Mouse (Mus musculus) frontal cortex, postnatal 10 days (tissue): ENCODE measurements around the gene Sft2d1.
"Not testable (repeated sequence)": the region's sequence is repeated elsewhere in the genome, so short reads cannot be mapped to it uniquely, and the experiment has no call there.

ENCODE experiments used
- DNase-seq, 2 experiments: peaks; one replicate each; pipeline ENCODE4 v3.0.0; 2022; ENCODE audit warnings: low spot score in 2 of 2, mixed read lengths in 1 of 2

Gene Sft2d1

GRCm38 (mm10) chr17:8302772-8303438 lies 8.0 kb upstream of the Sft2d1 start:
- no peak for DNase-seq

- no peak for DNase-seq
Measured at GRCm38 (mm10) chr17:8303671-8304070, 7.2 kb upstream of the Sft2d1 start.

- DNase-seq = no peak
Measured at GRCm38 (mm10) chr17:8305801-8306200, 5.1 kb upstream of the Sft2d1 start.

DNA sequence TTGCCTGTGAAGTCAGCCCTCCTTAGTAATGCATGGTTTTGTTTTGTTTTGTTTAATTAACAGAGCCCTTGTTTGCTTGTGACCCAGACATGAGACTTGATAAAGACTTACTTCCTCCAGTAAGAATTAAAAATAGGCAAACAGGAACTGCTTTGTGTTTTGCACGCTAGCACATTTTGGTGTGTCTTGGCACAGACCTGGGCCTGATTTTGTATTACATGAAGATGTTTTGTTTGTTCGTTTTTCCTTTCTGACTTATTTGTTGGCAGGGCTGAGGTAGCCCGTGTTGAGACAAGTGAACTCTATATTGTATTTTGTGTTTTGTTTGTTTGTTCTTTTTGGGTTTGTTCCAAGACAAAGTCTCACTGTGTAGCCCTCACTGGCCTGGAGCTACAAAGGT lies 849 bp downstream of the Sft2d1 start:
- DNase-seq = no peak

DNA sequence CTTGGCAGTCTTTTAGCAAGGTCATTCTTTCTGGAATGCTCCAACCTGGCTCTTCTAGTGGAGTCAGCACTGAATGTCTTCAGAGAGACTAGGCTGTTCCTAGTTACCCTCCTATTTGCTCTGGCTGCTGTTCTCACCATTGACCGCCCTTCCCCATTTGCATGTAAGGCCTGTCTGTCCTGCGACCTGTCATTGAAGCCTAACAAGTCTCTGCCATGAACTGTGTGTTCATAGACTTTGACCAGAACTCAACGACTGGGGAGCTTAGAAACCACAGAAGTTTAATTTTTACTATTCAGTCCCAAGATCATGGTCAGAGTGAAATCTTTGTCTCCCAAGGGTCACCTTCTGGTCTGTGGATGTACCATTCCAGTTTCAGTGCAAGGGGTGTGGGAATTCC lies 3.1 kb downstream of the Sft2d1 start:
- DNase-seq = no peak

DNA sequence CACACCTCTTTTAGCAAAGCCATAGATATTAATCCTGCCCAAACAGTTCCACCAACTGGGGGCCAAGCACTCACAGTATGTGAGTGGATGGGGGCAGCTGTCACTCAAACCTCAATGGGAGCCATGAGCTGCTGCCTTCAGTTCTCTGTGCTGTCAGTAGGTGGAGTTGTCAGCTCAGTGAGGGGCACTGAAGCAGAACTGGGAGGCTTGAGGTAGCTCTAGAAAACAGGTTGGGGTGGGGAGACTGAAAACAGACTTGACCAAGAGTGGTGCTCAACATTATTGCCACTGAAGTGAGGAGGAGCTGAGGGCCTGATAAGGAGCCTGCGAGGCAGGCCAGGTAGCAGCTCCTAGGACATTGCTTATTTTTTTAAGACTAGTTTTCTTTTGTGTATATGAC lies 5.3 kb downstream of the Sft2d1 start:
- DNase-seq = no peak

DNA sequence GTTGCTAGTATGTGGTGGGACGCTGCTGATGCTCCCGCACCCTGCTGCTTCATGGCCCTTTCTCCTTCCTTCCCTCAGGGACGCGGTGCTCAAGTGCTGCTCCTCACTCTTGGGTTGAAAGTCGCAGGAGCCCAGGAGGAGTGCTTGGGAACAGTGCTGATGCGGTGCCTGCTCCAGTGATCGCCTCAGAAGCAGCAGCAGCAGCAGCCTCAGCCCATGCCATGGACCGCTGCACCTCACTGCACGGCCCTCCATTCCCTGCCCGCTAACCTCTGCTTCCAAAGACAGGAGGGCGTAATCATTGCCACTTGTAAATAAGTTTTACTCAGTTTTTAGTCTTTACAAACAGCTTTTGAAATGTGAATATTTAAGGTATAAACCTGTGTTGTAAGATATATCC lies 16.0 kb downstream of the Sft2d1 start:
- DNase-seq = not testable (repeated sequence)

DNA sequence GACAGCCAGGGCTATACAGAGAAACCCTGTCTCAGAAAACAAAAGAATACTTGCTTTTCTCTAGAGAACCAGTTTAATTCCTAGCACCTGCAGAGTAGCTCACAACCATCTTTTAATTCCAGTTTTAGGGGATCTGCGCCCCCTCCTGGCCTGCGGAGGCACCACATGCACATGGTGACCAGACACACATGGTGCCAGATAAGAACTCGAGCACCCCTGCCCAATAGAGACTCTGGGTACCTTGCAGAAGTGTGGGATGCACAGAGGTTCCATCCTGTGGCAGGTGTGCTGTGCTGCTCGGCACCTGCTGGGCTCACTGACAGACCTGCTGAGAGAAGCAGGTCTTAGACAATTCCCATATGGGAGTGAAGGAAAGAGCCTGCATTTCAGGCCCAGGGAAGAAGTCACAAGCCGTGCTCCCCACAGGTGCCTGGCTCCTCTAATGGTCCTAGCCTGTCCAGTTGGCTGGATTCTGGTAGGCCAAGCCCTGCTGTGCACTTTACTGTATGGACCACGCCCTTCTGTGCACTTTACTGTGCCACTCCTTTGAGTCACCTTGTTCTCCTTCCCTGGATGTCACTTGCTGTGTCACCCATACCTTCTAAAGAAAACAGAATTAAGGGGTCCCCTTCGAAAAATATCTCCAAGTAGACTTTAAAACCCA lies 17.7 kb downstream of the Sft2d1 start:
- DNase-seq = no peak

DNA sequence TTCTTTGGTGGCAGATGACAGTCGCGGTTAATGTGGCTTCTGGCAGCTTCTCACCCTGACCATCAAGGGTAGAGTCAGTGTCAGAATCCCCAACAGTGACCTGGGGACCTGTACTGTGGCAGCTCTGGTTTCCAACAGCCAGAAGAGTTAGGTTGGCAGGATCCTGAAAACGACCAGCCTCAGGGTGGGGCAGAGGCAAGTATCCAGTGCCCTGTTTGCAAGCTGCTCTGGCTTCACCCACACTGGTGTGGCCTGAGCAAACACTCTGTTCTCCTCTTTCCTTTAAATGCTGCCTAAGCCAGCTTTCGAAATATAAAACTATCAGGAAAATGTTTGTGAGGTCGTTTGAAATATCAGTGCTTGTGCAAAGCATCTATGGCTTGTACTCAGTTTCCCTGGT lies 19.7 kb downstream of the Sft2d1 start:
- no peak for DNase-seq

GRCm38 (mm10) chr17:8337159-8337558 lies 26.3 kb downstream of the Sft2d1 start, which contains the start of gene Prr18:
Prr18 (plus strand) TSS chr17:8337459.
- DNase-seq = not testable (repeated sequence)

GRCm38 (mm10) chr17:8339666-8340374 lies 28.9 kb downstream of the Sft2d1 start:
- DNase-seq = no peak

- peak; percentile 48 to 61 for DNase-seq
Measured at GRCm38 (mm10) chr17:8340407-8341359, 29.8 kb downstream of the Sft2d1 start.

DNA sequence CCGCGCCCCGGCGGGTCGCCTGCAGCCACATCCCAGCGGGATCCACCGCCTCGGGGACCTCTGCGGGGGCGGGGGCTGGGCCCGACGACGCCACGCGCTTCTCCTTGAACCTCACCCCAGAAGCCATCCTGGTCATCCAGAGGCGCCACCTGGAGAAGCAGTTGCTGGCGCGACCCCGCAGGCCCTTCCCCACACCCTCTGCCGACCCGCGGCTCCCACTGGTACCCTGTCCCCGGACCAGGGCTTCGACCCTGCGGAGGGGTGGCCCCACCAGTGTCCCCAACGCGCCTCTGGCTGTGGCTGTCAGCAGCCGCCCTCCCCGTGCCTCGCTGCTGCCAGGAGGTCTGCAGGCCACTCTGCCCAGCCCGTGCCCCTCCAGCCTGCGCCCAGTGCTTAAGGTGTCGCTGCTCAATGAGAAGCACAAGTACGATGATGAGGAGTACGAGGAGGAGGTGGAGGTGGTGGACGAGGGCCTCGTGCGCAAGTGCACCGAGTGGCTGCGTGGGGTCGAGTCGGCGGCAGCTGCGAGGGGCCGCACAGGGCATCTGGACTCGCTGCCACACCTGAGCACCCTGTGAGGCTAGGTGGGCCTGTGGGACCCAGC lies 30.6 kb downstream of the Sft2d1 start:
- DNase-seq = peak in 1 of 2 experiments; percentile 51

DNA sequence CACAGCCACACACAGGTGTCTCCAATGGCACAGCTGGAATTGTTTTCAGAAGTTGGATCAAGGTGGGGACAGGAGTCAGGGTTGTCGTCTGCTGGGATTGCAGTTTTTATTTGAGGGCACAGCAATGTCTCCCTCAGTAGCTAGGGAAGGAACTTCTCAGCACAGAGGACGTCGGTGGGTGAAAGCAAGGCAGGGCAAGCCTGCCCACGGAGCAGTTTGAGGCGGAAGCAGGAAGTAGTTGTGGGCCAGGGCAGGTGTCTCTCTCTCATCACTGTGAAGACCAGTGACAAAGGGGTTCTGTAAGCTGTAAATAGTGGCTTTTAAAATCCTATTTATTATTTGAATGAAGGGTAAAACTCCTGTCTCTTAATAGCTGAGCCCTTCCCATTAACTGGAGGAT lies 31.8 kb downstream of the Sft2d1 start:
- DNase-seq = no peak

DNA sequence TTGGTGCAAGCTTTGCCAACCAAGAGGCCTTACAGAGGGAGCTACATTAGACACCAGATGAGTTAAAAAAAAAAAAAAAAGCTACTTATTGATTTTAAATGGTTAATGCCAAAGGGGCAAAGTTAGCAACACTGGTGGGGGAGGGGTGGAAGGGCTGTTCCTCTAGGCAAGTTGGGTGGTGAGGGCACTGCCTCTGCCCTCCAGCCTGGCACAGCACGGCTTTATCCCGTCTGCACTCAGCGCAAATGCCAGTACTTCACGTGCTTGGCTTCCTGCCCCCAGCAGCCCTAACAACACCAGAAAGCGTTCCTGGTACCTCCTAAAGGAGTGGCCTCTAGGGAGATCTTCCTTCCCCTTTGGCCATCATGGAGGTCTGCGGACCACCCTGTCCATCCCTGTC lies 32.5 kb downstream of the Sft2d1 start:
- no peak for DNase-seq

GRCm38 (mm10) chr17:8347765-8348285 lies 36.9 kb downstream of the Sft2d1 start:
- DNase-seq = no peak

- DNase-seq = no peak
Measured at GRCm38 (mm10) chr17:8348941-8349340, 38.0 kb downstream of the Sft2d1 start.

DNA sequence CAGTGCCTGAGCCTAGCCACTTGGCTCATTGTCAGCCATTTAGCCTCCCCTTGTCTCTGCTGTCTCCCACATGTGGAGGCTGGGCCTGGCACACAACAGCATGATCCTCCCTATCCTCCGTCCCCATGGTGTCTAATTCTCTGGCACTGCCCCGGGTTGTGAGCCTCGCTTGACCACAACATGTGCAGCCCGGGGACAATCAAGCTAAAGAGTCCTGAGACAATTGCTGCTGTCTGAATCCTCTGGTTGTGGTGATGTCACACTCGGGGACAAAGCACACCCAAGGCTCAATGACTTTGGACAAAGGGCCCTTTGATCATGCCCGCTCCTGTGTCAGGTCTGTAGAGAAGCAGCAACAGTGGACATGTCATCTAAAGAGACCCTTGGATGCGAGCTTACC lies 40.2 kb downstream of the Sft2d1 start:
- DNase-seq = no peak

GRCm38 (mm10) chr17:8355692-8356091 lies 44.8 kb downstream of the Sft2d1 start, which contains the start of gene T2:
T2 (plus strand) TSS chr17:8355992.
- no peak for DNase-seq

- no peak for DNase-seq
Measured at GRCm38 (mm10) chr17:8357498-8357897, 46.6 kb downstream of the Sft2d1 start.

DNA sequence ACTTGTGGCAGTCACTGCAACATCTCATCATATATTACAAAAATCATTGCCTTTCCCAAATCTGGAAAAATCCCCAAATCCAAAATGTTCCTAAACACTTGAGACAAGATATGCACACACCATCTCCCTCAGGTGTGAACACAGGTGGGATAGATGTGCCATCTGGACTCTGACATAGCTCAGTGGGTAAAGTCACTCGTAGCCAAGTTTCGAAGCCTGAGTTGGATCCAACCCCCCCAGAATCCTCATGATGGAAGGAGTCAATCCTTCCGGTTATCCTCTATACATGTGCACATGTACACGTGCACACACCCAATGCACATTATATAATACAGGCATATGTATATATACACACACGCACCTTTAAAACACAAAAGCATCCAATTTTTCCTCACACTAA lies 50.0 kb downstream of the Sft2d1 start:
- DNase-seq = no peak
